Mouse (Mus musculus) megakaryocyte, embryonic 14.5 days (primary cell): ENCODE measurements at regions not wholly inside any gene's neighbourhood (a gene's known extent, or its start where the extent isn't known, plus 50 kb on each side); places are given as distances from the start of the nearest gene placed in this dataset.

Experiments
- FLI1 ChIP-seq: IDR thresholded peaks from 2 replicates; pipeline ENCODE4 v1.6.1; 2012; ENCODE audit warnings: low read length, inconsistent platforms, mixed read lengths
- GATA1 ChIP-seq: IDR thresholded peaks from 3 replicates; pipeline ENCODE4 v1.6.1; 2012; ENCODE audit warnings: mixed read lengths, low read length, inconsistent platforms, borderline replicate concordance

DNA sequence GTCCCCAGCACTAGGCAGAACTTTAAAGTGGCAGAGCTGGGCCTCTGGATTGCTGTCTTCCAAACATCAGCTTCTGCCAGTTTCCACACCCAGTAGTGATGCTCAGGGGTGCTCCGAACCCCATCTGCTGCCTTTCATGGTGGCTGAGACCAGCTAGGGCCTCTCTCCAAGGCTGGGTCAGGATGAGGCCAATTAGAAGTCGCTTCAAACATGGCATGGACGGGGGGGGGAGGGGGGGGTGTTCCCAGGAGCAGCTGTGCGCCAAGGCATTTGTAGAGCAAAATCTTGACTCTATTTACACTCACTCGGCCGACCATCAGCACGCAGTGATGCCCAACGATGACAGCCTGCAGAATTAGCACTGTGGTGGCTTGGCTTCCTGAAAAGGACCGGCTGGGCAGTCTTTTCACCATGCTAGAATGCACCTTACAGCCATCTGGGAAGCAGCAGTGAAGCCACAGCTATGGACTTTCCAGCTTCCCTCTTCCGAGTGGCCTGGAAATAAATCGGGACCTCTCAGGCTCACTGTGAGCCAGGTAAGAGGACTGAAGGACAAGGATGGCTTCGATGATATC is 73.7 kb upstream of the Msx1 start:
- TF ChIP-seq GATA1 (no peak), FLI1 (no peak)
